Mouse (Mus musculus): ENCODE results near the gene Gsk3a.

Gene Gsk3a

GRCm38 (mm10) chr7:25187662-25188650, 49.7 kb downstream of the Gsk3a start:
- peak; percentile 92 for DNase-seq (ENCODE audit: low read depth, low spot score)

- DNase-seq (ENCODE audit: low read depth, low spot score): no peak
These were observed 53.6 kb downstream of the Gsk3a start for GRCm38 (mm10) chr7:25184091-25184490.

GRCm38 (mm10) chr7:25181814-25182213, 55.8 kb downstream of the Gsk3a start:
- DNase-seq (ENCODE audit: low read depth, low spot score): peak; percentile 38

- peak; percentile 43 for DNase-seq (ENCODE audit: low read depth, low spot score)
These were observed 56.3 kb downstream of the Gsk3a start for GRCm38 (mm10) chr7:25181331-25181790.

- no peak for DNase-seq (ENCODE audit: low read depth, low spot score)
These were observed 57.1 kb downstream of the Gsk3a start for GRCm38 (mm10) chr7:25180512-25180911.

GRCm38 (mm10) chr7:25179606-25180161, 58.0 kb downstream of the Gsk3a start, which contains the start of gene Pou2f2:
TSS of gene Pou2f2 (minus strand) at chr7:25179726.
- peak; percentile 95 for DNase-seq (ENCODE audit: low read depth, low spot score)

GRCm38 (mm10) chr7:25178787-25179605, 58.7 kb downstream of the Gsk3a start:
- peak; percentile 74 for DNase-seq (ENCODE audit: low read depth, low spot score)

- peak; percentile 59 for DNase-seq (ENCODE audit: low read depth, low spot score)
These were observed 59.3 kb downstream of the Gsk3a start for GRCm38 (mm10) chr7:25178317-25178716.
